Mouse (Mus musculus) testis, adult 2 months (tissue): ENCODE measurements around the gene Arpc1a.

Experiments used
- CTCF ChIP-seq: fragments of 200-500 bp; IDR thresholded peaks from 2 replicates; pipeline ENCODE4 v1.5.1; 2012; ENCODE audit warnings: low read depth, mild to moderate bottlenecking, inconsistent platforms, low read length, moderate library complexity; ENCODE audit not compliant: control insufficient read depth, insufficient read depth, insufficient replicate concordance
- POLR2A ChIP-seq: fragments of 200-500 bp; IDR thresholded peaks from 2 replicates; pipeline ENCODE4 v1.6.1; 2012; ENCODE audit warnings: low read depth, mild to moderate bottlenecking, inconsistent platforms, low read length, moderate library complexity; ENCODE audit not compliant: control insufficient read depth

DNA sequence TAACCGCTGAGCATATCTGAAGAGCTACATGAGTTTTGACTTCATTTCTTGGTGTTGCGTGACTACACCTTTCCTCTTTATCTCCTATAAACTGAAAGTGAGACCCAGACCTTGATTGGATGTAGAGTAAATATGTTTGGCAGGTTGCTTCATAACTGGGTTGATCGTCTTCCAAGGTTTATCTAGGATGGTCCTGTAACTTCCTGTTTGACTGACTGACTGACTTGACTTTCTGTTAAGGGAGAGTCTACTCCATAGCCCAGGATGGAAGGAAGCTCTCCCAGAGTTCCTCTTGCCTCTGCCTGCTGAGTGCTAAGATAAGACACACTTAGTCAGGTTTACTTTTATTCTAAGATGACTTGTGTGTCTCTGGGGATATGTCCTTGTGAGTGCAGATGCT lies 6.2 kb downstream of the Arpc1a start:
- TF ChIP-seq POLR2A = no peak
- TF ChIP-seq CTCF = no peak
